Mouse (Mus musculus) hindbrain, embryonic 14.5 days (tissue): ENCODE measurements around the gene Kctd6. TPM values are rescaled to one million over a fixed set of nuclear protein-coding genes. Genes with fewer than 3 reads are reported as not detected.
A peak's percentile ranks its signal among the peaks of the same experiment; 100 is the strongest.
"Not testable (repeated sequence)": the region's sequence is repeated elsewhere in the genome, so short reads cannot be mapped to it uniquely, and the experiment has no call there.

ENCODE experiments used
- ATAC-seq: fragments of 200-750 bp; cut with Nextera tagmentation; 2 replicates; pipeline ENCODE4 v1.8.0; 2017; ENCODE audit warnings: moderate number of reproducible peaks, mild to moderate bottlenecking, moderate TSS enrichment, moderate library complexity; ENCODE audit not compliant: low FRiP score
- DNase-seq: peaks from one replicate; pipeline ENCODE4 v3.0.0-alpha.2; 2015; ENCODE audit warnings: low spot score
- H3K27ac ChIP-seq: fragments of 300-500 bp; sonication (generic); 2 replicates; pipeline ENCODE4 v1.5.1; 2014; ENCODE audit warnings: mild to moderate bottlenecking, moderate library complexity
- H3K27me3 ChIP-seq: fragments of 300-500 bp; sonication (generic); 2 replicates; pipeline ENCODE4 v1.6.1; 2014; ENCODE audit warnings: mild to moderate bottlenecking, low read length, mixed read lengths; ENCODE audit not compliant: control insufficient read depth, insufficient read depth
- H3K36me3 ChIP-seq: fragments of 300-500 bp; sonication (generic); replicated peaks from 2 replicates; pipeline ENCODE4 v1.6.1; 2014; ENCODE audit not compliant: control insufficient read depth, insufficient read depth
- H3K4me1 ChIP-seq: fragments of 300-500 bp; sonication (generic); replicated peaks from 2 replicates; pipeline ENCODE4 v1.6.1; 2014; ENCODE audit warnings: antibody characterized with exemption, low read length, mixed read lengths; ENCODE audit not compliant: control insufficient read depth, insufficient read depth
- H3K4me2 ChIP-seq: fragments of 300-500 bp; sonication (generic); replicated peaks from 2 replicates; pipeline ENCODE4 v1.6.1; 2014; ENCODE audit warnings: mild to moderate bottlenecking, moderate library complexity
- H3K4me3 ChIP-seq: fragments of 300-500 bp; sonication (generic); replicated peaks from 2 replicates; pipeline ENCODE4 v1.5.1; 2014; ENCODE audit warnings: mild to moderate bottlenecking, low read length
- H3K9ac ChIP-seq: fragments of 300-500 bp; sonication (generic); 2 replicates; pipeline ENCODE4 v1.6.1; 2014
- H3K9me3 ChIP-seq: fragments of 300-500 bp; sonication (generic); 2 replicates; pipeline ENCODE4 v1.6.1; 2016; ENCODE audit warnings: low read length; ENCODE audit not compliant: control insufficient read depth
- WGBS: fragments of 180-500 bp; shearing (Covaris S2); extraction: QIAGEN DNeasy Blood & Tissue Kit; methylation state at CpG from one replicate; pipeline ENCODE4 v1.1.7; 2014; 5-methylcytosine and 5-hydroxymethylcytosine counted together
- polyA plus RNA-seq: library from polyadenylated mRNA; unstranded; fragments of >200 nt; fragmentation: Nextera tagmentation; extraction: Ambion mirVana; gene quantifications from 2 replicates; pipeline ENCODE4 v1.2.1, GENCODE M21; 2014

Kctd6 gene
- polyA plus RNA-seq: 14.5 and 16.2 TPM in 2 replicates

- Histone ChIP-seq H3K36me3 (no peaks in the 10 kb centered on the region), H3K9ac (peak within 1 kb of the TSS; percentile 78), H3K9me3 (no peaks in the 10 kb centered on the region), H3K4me2 (peak within 1 kb of the TSS; percentile 69), H3K4me3 (peak within 1 kb of the TSS; percentile 50), H3K4me1 (peaks cover 23% of the 10 kb centered on the region), H3K27ac (peak within 1 kb of the TSS; percentile 93), H3K27me3 (peaks cover 12% of the 10 kb centered on the region)
- 0% methylated on average over 25 of the region's 49 CpGs for WGBS
- DNase-seq (peak; percentile 95), ATAC-seq (peak; percentile 97)
Observed at GRCm38 (mm10) chr14:8213803-8214224, at the start of gene Kctd6. TSS of gene Kctd6 (plus strand) at chr14:8214140.

- DNase-seq (no peak), ATAC-seq (no peak)
- Histone ChIP-seq H3K27me3 (no peaks in the 10 kb centered on the region), H3K4me3 (no peak overlapping the region), H3K9ac (no peak overlapping the region), H3K4me1 (no peaks in the 10 kb centered on the region), H3K36me3 (peaks cover 98% of the 10 kb centered on the region), H3K9me3 (no peaks in the 10 kb centered on the region), H3K4me2 (no peak overlapping the region), H3K27ac (no peak overlapping the region)
- WGBS: 83% methylated on average over 7 of the region's 7 CpGs
Observed at GRCm38 (mm10) chr14:8164463-8164862, 49.5 kb upstream of the Kctd6 start.

- peak within 1 kb of the TSS; percentile 88 for H3K4me2 ChIP-seq
- H3K9ac ChIP-seq: peak within 1 kb of the TSS; percentile 93
- no peaks in the 10 kb centered on the region for H3K27me3 ChIP-seq
- no peaks in the 10 kb centered on the region for H3K9me3 ChIP-seq
- under 1% methylated on average over 64 of the region's 64 CpGs for WGBS
- peak; percentile 100 for ATAC-seq
- peaks cover 33% of the 10 kb centered on the region for H3K36me3 ChIP-seq
- peak within 1 kb of the TSS; percentile 92 for H3K4me3 ChIP-seq
- DNase-seq: peak; percentile 98
- peak within 1 kb of the TSS; percentile 90 for H3K27ac ChIP-seq
- H3K4me1 ChIP-seq: peaks cover 11% of the 10 kb centered on the region
Observed at GRCm38 (mm10) chr14:8172507-8173410, 41.2 kb upstream of the Kctd6 start, which contains the start of gene Pdhb. TSS of gene Pdhb (minus strand) at chr14:8173025.

GRCm38 (mm10) chr14:8173542-8174250 lies 40.2 kb upstream of the Kctd6 start:
- peak overlapping the region; percentile 93 for H3K9ac ChIP-seq
- H3K36me3 ChIP-seq: peaks cover 24% of the 10 kb centered on the region
- 20% methylated on average over 5 of the region's 7 CpGs for WGBS
- peak overlapping the region; percentile 92 for H3K4me3 ChIP-seq
- H3K9me3 ChIP-seq, H3K27me3 ChIP-seq, ATAC-seq: not testable (repeated sequence)
- peak overlapping the region; percentile 90 for H3K27ac ChIP-seq
- DNase-seq: peak; percentile 49
- peak overlapping the region; percentile 88 for H3K4me2 ChIP-seq
- peaks cover 11% of the 10 kb centered on the region for H3K4me1 ChIP-seq

- Histone ChIP-seq H3K27ac (no peak overlapping the region), H3K27me3 (no peaks in the 10 kb centered on the region), H3K36me3 (peaks cover 15% of the 10 kb centered on the region), H3K4me3 (no peak overlapping the region), H3K9me3 (no peaks in the 10 kb centered on the region), H3K4me2 (no peak overlapping the region), H3K4me1 (peaks cover 11% of the 10 kb centered on the region), H3K9ac (no peak overlapping the region)
- ATAC-seq: no peak
- 82% methylated on average over 5 of the region's 5 CpGs for WGBS
- no peak for DNase-seq
Observed at GRCm38 (mm10) chr14:8174634-8175033, 39.3 kb upstream of the Kctd6 start.

- 55% methylated on average over 5 of the region's 5 CpGs for WGBS
- Histone ChIP-seq H3K36me3 (no peaks in the 10 kb centered on the region), H3K4me3 (no peak overlapping the region), H3K4me2 (no peak overlapping the region), H3K27ac (no peak overlapping the region), H3K4me1 (peaks cover 11% of the 10 kb centered on the region), H3K27me3 (no peaks in the 10 kb centered on the region), H3K9ac (no peak overlapping the region), H3K9me3 (no peaks in the 10 kb centered on the region)
- DNase-seq: no peak
- ATAC-seq: no peak
Observed at GRCm38 (mm10) chr14:8176251-8176650, 37.7 kb upstream of the Kctd6 start.

GRCm38 (mm10) chr14:8180371-8181035 lies 33.4 kb upstream of the Kctd6 start:
- 84% methylated on average over 4 of the region's 4 CpGs for WGBS
- Histone ChIP-seq H3K9ac (no peak overlapping the region), H3K9me3 (no peaks in the 10 kb centered on the region), H3K27ac (no peak overlapping the region), H3K4me1 (no peaks in the 10 kb centered on the region), H3K27me3 (no peaks in the 10 kb centered on the region), H3K4me3 (no peak overlapping the region), H3K4me2 (no peak overlapping the region), H3K36me3 (no peaks in the 10 kb centered on the region)
- ATAC-seq (no peak), DNase-seq (no peak)

GRCm38 (mm10) chr14:8183330-8183729 lies 30.6 kb upstream of the Kctd6 start:
- H3K4me3 ChIP-seq: no peak overlapping the region
- H3K9me3 ChIP-seq: no peaks in the 10 kb centered on the region
- no peak overlapping the region for H3K9ac ChIP-seq
- WGBS: 63% methylated on average over 3 of the region's 3 CpGs
- no peaks in the 10 kb centered on the region for H3K4me1 ChIP-seq
- no peak overlapping the region for H3K27ac ChIP-seq
- no peaks in the 10 kb centered on the region for H3K27me3 ChIP-seq
- H3K4me2 ChIP-seq: no peak overlapping the region
- DNase-seq (no peak), ATAC-seq (no peak)
- H3K36me3 ChIP-seq: no peaks in the 10 kb centered on the region
